Mouse (Mus musculus) thymus, postnatal 36 days (tissue): ENCODE measurements around the gene Pnpla6.
A peak's percentile ranks its signal among the peaks of the same experiment; 100 is the strongest.

Experiments
- DNase-seq, 2 experiments: peaks; one replicate each; pipeline ENCODE4 v3.0.0; 2022; ENCODE audit warnings: mixed read lengths in 2 of 2

Gene Pnpla6

DNA sequence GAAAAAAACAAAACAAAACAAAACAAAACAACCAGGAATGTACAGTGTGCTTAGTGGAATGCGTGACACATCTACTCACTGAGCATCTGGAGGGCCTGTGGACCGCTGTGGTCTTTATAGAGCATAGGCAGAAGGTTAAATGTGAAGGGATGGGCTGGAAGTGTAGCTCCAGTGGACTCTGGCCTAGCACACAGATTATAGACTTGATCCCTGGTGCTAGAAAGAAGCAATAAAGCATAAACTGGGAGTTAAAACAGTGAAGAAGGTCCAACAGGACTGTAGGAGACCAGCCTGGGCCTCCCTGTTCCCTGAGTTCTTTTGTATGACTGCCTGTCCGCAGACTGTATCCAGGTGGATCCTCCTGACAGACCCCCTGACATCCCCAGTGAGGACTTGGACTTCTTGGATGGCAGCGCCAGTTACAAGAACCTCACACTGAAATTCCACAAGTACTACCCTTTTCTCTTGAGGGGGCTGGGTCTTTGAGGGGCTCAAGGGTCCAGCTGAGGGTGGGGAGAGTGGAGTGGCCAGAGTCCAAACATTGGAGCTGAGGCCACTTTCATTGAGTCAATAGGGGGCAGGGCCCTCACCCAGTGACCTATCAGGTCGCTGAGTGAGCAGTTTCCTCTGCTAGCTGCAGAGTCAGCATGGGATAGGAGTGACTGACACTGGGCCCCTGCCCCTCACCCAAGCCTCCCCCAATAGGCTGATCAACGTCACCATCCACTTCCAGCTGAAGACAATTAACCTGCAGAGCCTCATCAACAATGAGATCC, 7.0 kb upstream of the Pnpla6 start:
- no peak for DNase-seq

DNA sequence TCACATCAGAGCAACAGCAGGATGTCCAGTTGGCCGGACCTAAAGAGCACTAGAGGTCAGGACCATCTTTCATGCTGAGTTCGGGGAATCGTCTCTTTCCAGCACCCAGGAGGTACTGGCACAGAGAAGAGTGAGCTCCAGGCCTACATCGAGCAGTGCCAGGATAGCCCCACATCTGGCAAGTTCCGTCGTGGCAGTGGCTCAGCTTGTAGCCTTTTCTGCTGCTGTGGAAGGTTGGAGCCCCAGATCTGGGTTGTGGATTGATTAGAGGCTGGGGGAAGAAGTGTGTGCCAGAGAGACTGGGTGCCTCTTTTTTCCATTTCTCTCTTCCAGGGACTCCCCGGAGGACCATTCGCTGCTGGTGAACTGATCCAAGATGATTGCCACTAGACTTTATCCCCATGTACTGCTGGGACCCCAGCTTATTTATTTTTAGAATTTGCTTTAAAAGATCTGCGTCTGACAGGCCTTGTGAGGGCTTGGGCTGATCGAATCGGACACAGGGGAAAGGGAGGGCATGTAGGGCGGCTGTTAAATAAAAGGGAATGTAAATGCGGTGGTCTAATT, 420 bp upstream of the Pnpla6 start:
- DNase-seq = no peak

DNA sequence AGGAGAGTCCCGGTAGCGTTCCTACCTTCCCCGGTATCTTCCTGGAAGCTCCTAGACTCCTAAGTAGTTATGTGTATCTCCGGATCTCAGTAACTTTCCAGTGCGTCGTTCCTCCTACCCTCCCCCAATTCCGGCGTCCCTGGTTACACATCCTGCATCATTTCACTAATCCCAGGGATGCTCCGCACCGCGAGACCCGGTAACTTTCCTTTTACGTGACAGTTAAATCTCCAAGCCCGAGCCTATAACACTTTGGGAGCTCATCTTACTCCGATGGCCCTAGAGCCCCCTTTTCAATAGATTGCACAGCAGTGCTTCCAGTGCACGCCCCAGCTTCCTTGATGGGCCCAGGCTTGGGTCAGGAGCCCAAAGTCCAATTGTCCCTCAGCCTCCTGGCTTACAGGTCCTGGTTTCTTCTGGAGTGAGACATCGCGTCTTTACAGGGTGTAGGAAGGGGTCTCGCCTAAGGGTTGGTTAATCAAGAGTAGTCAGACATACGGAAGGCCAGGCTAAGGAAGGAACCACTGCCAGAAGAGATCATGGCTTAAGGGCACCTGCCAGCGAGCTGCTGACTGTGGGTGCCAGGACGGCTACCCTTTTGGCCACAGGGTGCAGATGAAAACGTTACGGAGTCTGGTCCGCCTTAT, 710 bp downstream of the Pnpla6 start:
- DNase-seq = peak; percentile 35

DNA sequence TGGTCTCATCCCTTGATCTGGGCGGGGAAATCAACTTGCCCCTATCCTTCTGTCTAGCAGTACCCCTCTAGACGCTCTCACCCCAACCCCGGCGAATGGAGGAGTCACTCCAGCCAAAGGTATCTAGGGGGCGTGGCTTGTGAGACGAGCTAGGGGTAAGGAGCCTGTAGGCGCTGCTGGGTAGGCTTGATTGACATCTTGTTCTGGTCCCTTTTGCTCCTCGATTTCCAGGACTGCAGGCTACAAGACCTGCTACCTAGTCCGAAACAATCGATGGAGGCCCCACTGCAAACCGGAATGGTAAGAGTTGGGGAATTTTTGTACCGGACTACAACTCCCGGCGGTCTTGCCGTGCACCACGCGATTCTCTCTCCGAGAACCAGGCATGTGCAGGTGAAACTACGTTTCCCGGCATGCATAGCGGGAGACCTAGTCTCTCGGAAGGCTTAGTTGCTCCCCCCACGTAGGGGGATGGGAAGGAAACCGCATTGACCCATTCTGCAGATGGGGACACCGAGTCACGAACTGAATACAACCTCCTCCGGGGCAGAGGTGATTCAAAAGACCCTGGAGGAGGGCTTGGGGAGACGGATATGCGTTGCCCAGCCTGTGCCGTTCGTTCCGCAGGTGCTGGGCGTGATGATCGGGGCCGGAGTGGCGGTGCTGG, 1.4 kb downstream of the Pnpla6 start:
- DNase-seq = peak; percentile 89 to 92

DNA sequence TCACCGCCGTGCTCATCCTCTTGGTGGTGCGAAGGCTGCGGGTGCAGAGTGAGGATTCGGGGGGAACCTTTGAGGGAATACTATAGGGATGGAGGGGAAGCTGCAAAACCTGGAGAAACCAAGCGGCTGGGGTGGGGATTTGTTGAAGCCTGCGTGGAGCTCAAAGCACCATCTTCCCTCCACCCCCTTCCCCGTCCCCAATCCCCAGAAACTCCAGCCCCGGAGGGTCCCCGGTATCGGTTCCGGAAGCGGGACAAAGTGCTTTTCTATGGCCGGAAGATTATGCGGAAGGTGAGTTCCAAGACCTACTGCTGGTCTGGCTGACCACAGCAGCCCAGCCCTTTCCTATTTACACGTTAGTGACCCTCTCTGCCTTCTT, 1.9 kb downstream of the Pnpla6 start:
- no peak for DNase-seq

DNA sequence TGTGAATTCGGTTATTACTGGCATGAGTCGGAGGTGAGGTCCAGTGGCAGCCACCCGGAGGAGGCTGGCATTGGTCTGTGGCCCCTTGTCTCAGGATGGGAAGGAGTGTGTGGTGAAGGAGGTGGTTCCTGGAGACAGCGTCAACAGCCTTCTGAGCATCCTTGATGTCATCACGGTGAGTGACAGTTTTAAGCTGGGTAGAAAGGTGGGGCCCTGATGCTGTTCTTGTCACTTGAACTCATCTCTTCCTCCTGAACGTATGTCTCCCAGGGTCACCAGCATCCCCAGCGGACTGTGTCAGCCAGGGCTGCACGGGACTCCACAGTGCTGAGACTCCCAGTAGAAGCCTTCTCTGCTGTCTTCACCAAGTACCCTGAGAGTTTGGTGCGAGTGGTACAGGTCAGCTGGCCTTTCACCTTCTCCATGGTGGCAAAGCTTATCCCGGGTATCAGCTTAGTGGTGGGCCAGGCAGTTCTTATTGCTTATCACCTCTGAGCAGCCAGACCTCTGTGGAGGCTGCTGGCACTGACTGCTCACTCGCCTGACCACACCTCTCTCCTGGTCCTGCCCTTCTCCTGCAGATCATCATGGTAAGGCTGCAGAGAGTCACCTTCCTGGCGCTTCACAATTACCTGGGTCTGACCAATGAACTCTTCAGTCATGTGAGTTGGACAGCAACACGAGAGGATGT, 7.0 kb downstream of the Pnpla6 start:
- no peak for DNase-seq

DNA sequence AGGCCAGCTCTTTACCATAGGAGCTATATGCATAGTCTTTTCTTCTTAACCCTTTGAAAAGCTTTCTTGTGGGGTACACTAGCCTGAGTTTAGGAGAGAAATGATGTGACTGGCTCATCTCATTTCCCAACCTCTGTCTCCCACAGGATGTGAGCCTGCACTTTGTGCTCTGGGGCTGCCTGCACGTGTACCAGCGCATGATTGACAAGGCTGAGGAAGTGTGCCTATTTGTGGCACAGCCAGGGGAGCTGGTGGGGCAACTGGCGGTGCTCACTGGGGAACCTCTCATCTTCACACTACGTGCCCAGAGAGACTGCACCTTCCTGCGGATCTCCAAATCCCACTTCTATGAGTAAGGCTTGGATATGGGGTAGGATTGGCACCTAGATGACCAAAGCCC, 15.6 kb downstream of the Pnpla6 start:
- no peak for DNase-seq

DNA sequence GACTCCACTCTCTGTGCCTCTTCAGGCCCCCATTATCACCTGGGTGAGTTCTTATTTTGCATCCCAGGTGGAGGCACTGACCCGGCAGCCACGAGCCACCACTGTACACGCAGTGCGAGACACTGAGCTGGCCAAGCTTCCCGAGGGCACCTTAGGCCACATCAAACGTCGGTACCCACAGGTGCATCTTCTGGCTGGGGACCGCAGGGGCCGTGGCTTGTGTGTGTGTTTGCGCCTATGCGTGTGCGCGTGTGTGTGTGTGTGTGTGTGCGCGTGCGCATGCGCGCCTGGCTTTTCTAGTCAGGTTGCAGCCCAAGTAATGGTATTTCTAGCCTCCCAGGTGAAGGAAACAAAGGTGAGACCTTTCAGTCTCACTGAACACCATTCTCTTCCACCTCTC, 16.8 kb downstream of the Pnpla6 start:
- DNase-seq = no peak

DNA sequence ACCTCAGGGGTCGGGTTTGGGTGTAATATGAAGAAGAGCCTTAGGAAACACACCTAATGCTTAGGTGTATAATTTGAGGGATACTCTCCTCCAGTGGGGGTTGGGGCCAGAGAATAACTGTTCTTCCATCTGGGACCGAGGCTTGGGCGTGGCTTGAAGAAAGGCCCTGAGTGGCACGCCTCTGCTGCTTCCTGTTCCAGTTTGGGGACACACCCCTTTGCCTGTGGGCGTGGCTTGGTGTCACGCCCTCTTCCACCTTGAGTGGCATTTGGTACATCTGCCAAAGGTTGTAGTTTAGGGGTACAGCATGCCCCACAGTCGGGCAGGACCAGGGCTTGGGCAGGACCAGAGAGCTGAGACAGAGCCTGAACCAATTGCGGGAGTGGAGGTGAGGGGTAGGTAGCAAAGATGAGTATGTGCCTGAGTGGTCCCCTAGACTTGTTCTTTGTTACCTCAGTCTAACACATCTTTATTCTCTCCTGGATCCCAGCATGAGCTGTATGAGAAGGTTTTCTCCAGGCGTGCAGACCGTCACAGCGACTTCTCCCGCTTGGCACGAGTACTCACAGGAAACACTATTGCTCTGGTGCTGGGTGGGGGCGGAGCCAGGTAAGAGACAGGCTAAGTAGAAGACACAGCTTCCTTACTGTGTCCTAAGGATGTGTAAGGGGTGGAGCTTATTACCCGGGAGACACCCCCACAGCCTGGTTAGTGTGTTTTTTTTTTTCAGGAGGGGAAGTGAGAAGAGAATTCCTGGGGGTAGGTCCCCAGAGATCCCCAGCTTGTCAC, 21.1 kb downstream of the Pnpla6 start:
- peak in 1 of 2 experiments; percentile 39 for DNase-seq

DNA sequence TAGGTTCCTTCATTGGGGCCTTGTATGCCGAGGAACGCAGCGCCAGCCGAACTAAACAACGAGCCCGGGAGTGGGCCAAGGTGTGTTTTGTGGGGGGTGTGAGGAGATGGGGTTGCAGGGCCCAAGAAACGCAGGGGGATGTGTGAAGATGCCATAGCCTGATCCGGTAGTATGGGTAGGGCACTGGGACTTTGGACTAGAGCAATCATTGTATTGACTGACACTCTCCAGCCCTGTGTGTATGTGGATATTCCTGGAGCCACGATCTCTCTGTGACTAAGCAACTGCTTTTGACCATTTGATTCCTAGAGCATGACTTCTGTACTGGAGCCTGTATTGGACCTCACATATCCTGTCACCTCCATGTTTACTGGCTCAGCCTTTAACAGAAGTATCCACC, 21.8 kb downstream of the Pnpla6 start:
- DNase-seq = no peak

DNA sequence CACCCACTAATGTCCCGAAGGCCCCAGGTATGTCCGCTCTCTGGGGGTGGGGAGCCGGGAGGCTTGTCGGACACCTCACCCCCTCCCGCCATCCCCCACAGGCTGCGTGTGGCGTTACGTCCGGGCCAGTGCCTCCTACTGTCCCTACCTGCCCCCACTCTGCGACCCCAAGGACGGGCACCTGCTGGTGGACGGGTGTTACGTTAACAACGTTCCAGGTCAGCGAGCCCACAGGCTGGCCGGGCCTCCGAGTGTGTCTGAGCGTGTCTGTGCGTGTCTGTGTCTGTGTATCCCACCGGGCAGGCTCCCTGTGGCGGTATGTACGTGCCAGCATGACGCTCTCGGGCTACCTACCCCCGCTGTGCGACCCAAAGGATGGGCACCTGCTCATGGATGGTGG, 22.5 kb downstream of the Pnpla6 start:
- DNase-seq = no peak

DNA sequence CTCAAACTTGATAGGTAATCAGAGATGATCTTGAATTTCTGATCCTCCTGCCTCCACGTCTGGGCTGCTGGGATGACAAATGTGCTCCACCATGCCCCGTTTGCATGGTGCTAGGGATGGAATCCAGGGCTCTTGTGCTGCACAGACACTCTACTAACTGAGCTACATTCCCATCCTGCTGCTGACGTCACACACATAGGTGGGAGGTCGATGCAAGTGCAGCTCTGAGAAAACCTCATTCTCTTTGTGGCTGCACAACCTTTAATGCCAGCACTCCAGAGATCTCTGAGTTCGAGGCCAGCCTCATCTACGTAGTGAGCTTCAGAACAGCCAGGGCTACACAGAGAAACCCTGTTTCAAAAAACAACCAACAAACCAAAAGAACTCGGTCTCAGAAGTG, 24.0 kb downstream of the Pnpla6 start:
- no peak for DNase-seq

DNA sequence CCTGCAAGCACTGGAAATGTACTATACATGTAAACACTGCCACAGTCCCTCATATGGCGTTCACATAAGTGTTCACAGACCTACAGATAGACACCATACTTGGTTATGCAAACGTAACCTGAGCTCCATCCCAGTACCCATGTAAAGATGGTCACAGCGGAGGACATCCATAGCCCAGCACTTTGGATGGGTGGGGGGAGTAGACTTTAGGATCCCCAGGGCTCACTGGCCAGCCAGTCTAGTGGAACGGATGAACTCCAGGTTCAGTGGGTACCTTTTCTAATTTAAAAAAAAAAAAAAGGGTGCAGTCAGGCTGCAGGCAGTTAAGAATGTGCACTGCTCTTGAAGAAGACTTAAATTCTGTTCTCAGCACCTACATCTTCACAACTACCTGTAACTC, 24.9 kb downstream of the Pnpla6 start:
- no peak for DNase-seq

DNA sequence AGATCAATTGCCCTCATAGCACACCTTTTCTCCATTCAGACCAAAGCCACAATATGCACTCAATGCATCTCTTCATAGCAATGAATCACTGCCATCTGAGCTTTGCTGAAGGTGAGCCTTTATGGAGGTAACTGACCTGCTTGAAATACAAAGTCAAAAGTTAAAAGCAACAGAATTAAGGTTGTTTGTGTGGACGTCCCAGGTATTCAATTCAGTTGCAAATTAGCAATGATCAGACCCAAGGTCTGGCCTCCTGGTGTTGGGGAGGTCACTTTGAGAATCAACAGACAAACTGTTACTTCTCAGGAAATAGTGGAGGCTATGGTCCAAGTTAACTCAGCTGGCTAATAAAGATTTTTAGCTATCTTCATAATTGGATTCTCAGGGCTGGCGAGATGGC, 31.3 kb downstream of the Pnpla6 start:
- no peak for DNase-seq

DNA sequence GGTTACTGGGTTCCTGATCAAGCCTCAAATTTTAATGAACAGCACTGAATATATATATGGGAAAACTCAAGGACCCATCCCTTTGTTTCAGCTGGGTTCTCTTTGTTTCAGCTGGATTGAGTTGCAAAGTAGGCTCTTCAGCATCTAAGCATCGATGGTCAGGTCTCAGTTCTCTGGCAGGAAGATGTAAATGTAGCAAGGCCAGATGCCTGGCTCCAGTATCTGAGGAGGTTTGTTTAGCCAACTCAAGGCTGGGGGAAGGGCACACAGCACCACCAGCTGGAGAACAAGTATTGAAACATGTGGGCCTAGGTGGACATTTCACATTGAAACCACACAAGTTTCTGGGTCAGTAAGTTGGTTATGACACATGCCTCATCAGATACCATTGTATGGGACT, 37.1 kb downstream of the Pnpla6 start:
- no peak for DNase-seq

DNA sequence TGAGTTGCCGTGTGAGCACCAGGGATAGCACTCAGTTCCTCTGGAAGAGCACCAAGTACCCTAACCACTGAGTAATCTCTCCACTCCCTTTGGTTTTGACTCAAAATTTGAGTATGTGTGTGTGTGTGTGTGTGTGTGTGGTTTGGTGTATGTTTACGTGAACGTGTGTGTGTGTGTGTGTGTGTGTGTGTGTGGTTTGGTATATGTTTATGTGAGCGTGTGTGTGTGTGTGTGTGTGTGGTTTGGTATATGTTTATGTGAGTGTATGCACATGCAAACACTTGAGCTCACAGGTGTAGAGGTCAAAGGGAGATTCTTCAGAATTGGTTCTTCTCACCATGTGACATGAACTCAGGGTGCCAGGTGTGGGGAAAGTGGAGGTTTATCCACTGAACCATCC, 40.9 kb downstream of the Pnpla6 start:
- DNase-seq = no peak

DNA sequence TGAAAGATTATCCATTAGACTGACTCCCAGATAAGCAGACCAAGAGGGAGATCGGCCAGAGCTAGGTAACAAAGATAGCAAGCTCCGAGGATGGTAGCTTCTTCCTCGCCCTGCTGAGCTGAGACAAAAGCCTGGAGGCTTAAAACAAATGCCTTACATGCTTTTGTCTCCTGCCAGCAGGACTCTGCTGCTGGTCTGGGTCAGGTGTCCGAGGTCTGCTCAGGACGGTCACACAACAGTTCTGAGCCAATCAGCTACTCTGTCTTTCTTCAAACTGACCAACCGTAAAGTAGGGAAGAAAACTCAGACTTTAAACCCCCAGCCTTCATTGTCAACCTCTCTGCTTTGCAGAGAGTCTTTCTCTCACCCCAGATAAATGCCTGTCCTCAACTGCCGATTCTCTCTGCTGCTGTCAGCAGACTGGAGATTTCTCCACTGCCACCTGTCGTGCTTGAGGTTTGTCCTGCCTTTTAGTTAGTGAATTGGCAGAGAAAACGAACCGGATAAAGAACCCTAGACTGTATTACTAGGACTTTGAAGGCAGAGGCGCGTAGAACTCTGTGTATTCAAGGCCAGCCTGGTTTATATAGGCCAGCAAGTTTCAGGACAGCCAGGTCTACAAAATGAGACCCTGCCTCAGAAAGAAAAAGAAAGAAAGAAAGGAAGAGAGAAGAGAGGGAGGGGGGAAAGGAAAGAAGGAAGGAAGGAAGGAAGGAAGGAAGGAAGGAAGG, 52.6 kb downstream of the Pnpla6 start, which contains the start of gene C330021F23Rik:
TSS of gene C330021F23Rik (plus strand) at position 350 of the 731 bp plus-strand sequence.
- no peak for DNase-seq

DNA sequence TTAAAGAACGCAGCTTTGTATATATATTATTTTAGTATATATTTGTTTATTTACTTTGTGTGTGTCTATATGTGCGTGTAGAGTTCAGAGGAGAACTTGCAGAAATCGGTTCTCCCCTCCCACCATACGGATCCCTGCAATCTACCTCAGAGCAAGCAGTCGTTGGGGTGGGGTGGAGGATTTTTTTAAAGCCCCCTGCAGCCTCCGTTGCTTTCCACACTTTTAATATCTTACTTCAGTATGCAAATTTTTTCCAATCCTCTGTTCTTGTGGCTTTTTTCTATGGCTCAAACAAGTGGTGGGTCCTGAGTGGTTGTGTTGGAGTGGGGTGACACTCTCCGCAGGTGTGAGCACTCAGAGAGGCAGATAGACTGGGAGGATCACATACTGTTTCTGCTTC, 53.2 kb downstream of the Pnpla6 start:
- no peak for DNase-seq

DNA sequence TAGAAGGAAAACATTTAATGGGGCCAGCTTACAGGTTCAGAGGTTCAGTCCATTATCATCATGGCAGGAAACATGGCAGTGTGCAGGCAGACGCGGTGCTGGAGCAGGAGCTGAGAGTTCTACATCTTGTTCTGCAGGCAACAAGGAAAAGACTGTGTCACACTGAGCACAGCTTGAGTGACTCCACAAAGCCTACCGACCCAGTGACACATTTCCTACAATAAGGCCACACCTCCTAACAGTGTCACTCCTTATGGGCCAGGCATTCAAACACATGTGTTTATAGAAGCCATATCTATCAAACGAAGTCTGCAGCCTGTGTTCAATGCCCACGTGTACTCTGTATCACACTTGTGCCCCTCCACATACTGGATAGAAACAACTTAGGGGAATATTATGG, 54.6 kb downstream of the Pnpla6 start:
- DNase-seq = no peak

DNA sequence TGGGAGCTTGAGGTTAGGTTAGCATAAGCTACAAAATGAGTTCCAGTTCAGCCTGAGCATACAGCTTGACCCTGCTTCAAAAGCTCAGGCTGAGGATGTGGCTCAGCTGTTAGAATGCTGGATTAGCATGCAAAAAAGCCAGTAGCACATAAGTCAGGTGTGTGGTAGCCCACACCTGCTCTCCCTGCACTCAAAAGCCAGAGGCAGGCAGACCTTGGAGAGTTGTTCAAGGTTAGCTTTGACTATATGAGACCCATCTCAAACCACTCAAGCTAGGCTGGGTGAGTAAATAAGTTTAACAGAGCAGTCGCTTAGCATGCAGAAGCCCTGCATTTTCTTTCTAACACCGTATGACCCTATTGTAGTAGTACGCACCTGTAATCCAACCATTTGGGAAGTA, 59.4 kb downstream of the Pnpla6 start:
- DNase-seq = no peak

DNA sequence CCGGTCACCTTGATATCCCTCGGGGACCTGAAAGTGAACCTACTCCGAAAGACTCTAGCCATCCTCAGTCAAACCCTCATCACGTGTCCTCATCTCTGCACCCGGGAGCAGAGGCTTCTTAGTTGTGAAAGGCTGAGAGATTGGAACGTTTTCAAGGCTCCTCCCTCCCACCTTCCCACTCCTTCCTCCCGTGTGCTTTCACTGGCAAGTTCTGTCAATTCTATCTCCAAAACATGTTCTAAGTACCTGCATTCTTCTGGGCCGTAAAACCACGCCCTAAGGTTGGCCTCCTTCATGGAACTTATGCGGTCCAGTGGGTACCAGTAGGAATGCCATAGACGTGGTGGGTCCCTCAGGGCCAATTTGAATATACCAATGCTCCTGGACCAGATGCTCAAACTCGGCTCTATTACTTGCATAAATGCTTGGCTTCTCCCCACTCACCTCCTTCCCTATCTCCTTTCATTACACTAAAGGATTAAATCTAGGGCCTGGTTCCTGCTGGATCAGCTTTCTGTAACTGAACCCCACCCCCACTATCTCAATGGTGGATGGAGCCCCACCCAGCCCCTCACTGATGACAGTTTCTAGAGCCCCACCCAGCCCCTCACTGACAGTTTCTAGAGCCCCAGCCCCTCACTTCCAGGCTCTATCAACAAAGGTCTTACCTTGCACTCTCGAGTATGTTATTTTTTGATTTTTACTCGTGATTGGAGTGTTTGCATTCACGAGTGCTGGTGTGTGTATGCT, 61.2 kb downstream of the Pnpla6 start:
- DNase-seq = no peak
